Mouse (Mus musculus) G1E-ER4 (cell line): ENCODE measurements around the gene Arsb. TPM values are rescaled to one million over a fixed set of nuclear protein-coding genes. Genes with fewer than 3 reads are reported as not detected.

Source experiments
- GATA1 ChIP-seq: IDR thresholded peaks from one replicate; pipeline ENCODE4 v1.8.0; 2012; ENCODE audit warnings: low read length, inconsistent platforms
- polyA plus RNA-seq: library from polyadenylated mRNA; stranded (reverse); fragments of >175 nt; gene quantifications from 2 replicates; pipeline ENCODE4 v1.2.3, GENCODE M21; 2012

Arsb gene
- polyA plus RNA-seq, 1 experiment: not detected

- TF ChIP-seq GATA1: no peak
Observed at GRCm38 (mm10) chr13:93891276-93891675, 119.8 kb downstream of the Arsb start.

- TF ChIP-seq GATA1: no peak
Observed at GRCm38 (mm10) chr13:93892101-93892500, 120.7 kb downstream of the Arsb start.

- no peak for TF ChIP-seq GATA1
Observed at GRCm38 (mm10) chr13:93894105-93894504, 122.7 kb downstream of the Arsb start.

GRCm38 (mm10) chr13:93895430-93895829 lies 124.0 kb downstream of the Arsb start:
- no peak for TF ChIP-seq GATA1

GRCm38 (mm10) chr13:93897943-93898826 lies 126.8 kb downstream of the Arsb start:
- no peak for TF ChIP-seq GATA1

- no peak for TF ChIP-seq GATA1
Observed at GRCm38 (mm10) chr13:93899378-93900256, 128.2 kb downstream of the Arsb start.

- no peak for TF ChIP-seq GATA1
Observed at GRCm38 (mm10) chr13:93900934-93901626, 129.7 kb downstream of the Arsb start.

GRCm38 (mm10) chr13:93902126-93902525 lies 130.7 kb downstream of the Arsb start:
- no peak for TF ChIP-seq GATA1

- TF ChIP-seq GATA1: no peak
Observed at GRCm38 (mm10) chr13:93906552-93907245, 135.3 kb downstream of the Arsb start.

GRCm38 (mm10) chr13:93907971-93908370 lies 136.5 kb downstream of the Arsb start:
- TF ChIP-seq GATA1: no peak

GRCm38 (mm10) chr13:93909847-93910246 lies 138.4 kb downstream of the Arsb start:
- no peak for TF ChIP-seq GATA1

- TF ChIP-seq GATA1: no peak
Observed at GRCm38 (mm10) chr13:93911037-93911436, 139.6 kb downstream of the Arsb start.

- TF ChIP-seq GATA1: no peak
Observed at GRCm38 (mm10) chr13:93912326-93912915, 141.0 kb downstream of the Arsb start.

- no peak for TF ChIP-seq GATA1
Observed at GRCm38 (mm10) chr13:93914206-93914605, 142.8 kb downstream of the Arsb start.
